Mouse (Mus musculus): ENCODE data around the gene Gm49486.

Gene Gm49486

DNA sequence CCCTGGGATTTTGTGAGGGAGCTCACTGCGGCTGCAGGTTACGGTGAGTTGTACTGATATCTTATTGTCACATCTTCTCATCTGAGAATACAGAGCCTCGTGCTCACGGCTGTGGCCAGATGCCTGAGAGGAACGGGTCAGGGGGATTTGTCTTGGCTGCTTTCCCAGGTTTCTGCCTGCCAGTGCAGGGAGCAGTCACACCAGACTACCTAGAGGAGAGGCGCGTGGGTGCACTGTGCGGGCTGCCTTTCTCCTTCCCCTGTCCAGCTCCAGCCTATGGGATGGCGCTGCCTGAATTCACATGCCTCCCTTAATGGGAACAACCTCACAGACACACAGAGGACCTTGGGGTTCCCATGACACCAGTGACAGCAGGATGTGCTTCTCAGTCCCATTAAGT lies 6.1 kb downstream of the Gm49486 start:
- no peak for DNase-seq

DNA sequence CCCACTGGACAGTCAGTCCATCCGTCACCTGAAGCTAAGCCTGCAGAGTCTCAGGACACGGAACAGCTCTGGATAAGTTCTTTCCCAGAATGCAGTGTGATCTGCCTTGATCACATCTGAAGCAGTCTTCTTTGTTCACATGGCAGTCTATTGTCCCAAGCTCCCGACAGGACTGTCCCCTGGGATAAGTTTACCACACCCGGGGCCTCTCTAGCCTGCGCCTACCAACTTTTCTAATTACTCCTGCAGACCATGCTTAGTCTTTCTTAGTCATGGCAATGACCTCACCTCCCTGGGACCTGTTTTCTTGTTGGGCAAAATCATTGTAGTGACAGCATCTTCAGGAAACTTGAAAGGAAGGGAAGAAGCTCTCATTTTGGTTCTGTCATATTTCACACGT lies 8.8 kb downstream of the Gm49486 start:
- DNase-seq: no peak

DNA sequence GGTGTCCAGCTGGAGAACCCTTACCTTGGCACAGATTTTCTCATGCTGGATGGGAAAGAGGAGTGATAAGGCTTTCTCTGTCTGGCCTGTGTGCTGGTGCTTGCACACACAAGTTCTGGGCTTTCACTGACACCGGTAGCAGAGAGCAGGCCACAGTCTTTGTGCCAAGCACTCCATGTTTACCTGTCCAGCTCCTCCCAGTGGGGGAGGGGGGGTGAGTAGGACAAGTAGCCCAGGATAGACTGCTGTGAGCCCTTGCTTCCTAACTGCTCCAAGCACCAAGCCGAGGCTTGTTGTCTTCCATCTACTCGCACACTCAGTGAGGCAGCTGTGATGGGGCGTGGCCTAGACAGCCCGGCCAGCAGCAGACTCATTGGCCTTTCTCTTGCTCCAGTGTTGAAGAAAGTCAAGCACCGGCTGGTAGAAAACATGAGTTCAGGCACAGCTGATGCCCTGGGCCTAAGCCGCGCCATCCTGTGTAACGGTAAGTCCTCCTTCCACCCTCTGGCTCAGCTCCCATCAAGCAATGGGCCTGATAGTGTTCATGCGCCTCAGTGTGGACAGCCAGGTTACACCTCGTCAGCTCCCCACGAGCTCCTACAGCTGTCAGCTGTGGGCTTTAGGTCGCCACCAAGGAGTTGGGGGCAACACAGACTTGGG lies 13.5 kb downstream of the Gm49486 start:
- no peak for DNase-seq

DNA sequence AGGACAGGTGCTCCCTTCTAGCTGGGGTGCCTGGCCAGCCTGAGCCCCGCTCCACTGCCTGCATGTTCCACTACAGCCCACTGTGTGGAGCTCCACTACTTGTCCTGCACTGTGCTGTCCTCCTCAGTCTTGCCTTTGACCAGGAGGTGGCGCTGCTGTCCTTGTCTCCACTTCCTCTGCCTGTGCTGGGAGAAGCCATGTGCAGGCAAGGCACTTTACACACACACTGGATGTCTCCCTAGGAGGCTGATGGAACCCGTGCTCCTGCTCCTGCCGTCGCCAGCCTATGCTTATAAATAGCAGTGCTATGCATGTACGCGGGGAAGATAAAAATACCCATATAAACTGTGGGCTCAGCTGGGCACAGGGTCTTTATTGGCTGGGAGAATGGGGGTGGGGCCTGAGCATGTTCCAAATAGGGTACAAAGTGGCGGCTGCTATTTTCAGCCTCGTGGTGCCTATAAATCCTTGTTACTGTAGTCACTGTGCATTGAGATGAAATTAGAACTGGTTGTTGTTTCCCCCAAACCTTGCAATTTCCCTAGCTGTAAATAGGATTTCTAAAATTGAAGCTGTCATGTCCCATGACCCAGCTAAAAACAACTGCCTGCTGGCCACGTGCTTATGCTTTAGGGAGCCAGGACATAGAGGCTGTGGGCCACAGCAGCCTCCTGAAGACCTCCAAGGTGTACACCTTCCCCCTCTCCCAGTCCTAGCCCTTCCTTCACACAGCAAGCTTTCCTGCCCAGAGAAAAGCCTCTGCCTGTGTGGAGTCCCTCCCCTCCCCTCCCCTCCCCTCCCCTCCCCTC lies 14.2 kb downstream of the Gm49486 start:
- DNase-seq: peak; percentile 97

DNA sequence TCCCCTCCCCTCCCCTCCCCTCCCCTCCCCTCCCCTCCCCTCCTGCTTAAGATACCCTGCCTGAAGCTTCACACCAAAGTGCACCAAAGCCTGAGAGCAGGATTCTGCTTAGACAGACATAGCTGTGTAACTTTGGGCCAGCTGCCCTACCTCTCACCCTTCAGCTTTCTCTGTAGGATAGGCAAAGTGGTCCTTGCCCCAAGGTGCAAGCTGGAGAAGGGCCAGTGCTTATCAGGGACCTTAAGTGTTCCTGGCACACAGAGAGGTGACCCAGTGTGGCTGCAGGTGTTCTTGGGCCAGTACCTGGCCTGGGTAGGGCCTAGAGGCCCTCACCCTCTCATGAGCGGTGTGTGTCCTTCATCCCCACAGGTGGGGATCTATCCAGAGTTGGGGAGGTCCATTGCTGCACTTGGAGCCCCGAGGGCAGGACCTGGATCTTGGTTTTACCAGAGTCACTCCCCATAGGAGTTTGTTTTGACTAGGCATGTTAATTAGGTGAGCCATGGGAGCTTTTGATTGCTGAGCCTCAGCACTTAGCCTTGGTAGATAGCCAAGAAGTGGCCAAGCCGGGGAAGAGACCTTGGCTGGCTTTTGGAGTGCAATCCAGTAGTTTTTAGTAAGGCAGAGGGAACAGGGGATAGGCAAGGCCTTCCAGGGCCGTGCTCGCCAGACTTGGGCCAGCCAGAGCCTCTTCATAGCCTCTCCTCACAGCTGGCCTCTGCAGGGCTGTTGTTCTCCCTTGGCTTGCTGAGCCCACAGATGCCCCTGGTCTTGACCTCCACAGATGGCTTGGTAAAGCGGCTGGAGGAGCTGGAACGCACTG lies 15.1 kb downstream of the Gm49486 start:
- DNase-seq: no peak

DNA sequence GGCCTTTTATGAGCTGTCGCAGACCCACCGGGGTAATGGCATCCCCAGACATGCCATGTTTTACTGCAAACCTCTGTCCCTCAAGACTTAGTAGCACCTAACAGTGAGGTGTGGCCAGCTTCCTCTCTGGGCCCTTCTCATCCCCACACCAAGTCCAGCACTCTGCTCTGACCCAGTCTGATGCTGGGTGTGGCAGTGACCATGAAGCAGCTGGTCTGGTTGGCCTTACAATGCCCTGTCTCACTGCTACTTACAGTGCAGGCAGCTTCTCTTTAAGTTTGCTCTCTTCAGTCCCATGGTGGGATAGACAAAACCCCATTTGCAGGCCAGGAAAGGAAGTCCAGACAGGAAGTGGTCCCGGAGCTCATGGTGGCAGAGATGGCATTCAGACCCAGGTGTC lies 16.1 kb downstream of the Gm49486 start:
- no peak for DNase-seq

DNA sequence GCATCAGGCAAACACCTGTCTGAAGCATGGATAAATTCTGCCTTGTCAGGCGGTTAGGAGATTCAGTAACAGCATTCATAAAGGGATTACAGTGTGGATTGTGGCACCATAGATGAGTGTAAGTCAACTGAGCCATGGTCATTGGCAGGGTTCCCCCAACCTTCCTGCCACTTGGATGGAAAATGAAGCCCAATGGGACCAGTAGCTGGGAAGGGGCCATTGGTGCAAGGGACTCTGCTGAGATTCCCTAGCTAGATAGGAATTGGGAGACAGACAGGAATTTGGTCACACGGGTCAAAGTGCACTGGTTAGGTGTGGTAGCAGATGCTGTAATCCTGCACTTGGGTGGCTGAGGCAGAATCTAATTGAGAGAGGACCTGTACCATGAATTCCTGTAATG lies 21.0 kb downstream of the Gm49486 start:
- DNase-seq: no peak

DNA sequence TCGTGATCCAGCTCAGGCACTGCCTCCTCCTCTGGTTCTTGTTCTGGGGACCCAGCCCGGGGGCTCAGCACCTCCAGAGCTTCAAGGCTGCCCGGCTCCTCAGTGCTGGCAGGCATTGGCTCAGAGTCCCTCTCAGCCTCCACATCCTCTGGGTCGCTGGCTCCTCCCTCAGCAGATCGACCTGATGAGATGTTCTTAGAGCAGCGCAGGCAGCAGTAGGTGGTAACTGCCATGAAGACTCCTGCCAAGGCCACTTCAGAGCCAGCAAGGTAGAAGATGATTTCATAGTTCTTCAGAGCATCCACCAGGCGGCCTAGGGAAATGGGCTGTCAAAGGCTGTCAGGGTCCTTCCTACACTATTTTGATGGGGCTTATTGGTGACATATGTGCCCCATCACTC lies 22.0 kb downstream of the Gm49486 start:
- DNase-seq: no peak

DNA sequence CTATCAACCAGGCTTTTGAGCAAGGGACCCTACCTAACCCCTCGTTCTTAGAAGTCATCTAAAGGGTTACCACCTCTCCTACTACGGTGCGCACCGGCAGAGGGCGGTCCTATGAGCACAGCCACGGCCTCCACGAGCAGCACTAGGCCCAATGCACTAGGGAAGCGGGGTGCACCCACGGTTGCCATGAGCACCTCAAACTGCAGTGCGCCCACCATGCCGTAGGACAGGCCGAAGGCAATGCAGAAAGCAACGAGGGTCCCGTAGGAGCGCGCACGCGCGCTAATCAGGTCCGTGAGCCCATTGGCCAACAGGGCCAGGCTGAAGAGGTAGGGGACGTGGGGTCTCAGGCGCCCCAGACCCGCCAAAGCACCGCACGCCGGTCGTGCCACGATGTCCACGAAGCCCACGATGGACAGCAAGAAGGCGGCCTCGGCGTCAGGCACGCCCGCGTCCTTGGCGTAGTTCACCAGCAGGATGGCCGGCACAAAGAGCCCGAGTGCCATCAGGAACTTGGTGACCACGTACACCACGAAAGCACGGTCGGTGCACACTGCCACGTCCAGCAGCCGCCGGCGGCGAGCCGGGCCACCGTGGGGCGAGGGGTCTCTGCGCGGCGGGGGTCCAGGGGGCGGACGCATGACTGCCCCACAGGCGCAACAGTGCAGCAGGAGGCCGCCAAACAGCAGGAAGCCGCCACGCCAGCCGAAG lies 22.7 kb downstream of the Gm49486 start:
- peak; percentile 43 for DNase-seq

DNA sequence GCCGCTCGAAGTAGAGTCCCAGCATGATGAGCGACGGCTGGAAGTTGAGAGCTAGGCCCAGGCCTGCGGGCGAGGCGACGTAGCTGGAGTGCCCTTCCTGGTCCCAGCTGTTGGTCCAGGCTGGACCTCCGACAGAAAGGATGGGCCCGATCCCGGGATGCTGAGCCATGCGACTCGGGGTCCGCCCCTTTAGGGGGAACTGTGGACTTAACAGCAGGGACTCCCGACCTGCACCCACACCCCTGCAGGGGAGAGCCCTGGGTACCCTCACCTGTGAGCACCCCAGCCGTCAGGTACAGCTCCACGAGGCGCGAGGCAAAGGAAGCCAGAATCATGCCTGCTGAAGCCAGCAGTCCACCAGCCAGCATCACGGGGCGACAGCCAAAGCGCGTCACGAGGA lies 23.4 kb downstream of the Gm49486 start:
- no peak for DNase-seq

DNA sequence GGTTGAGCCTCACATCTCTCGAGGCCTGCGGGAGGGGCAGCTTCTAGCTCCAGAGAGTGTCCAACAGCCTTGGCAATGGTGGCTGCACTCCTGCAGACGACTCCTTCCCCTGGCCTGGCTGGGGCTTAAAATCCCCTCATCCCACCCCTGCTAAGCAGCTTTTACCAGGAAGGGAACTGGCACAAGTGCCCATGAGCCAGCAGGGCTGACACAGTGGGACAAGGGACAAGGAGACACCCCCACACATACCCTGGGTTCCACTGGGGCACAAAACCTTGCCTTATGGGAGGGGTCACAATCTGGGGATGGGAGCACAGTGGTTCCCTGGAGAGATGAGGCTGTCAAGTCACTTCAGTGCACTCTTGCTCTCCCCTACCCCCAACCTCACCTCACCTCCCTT lies 25.5 kb downstream of the Gm49486 start, which contains the start of gene Slc16a8:
Gene Slc16a8, minus strand, starts transcription at position 101 of the 400 bp plus-strand sequence.
- DNase-seq: no peak

DNA sequence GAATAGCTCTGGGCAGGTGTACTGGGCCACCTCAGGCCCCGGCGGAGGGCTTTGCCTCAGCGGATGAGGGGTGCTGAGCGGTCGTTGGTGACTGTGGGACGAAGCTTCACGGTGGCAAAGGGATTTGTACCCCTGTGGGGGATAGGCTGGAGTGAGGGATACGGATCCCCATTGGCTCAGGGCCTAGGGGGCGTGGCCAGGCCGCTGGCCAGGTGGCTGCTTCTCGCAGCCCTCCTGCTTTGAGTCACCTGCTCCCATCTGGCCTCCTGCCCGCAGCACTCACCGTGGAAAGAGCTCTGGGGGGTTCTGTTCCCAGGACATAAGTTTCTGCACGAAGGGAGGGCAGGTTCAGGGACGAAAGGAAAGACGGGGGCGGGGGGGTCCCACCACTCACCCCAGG lies 29.3 kb downstream of the Gm49486 start:
- peak; percentile 85 for DNase-seq

DNA sequence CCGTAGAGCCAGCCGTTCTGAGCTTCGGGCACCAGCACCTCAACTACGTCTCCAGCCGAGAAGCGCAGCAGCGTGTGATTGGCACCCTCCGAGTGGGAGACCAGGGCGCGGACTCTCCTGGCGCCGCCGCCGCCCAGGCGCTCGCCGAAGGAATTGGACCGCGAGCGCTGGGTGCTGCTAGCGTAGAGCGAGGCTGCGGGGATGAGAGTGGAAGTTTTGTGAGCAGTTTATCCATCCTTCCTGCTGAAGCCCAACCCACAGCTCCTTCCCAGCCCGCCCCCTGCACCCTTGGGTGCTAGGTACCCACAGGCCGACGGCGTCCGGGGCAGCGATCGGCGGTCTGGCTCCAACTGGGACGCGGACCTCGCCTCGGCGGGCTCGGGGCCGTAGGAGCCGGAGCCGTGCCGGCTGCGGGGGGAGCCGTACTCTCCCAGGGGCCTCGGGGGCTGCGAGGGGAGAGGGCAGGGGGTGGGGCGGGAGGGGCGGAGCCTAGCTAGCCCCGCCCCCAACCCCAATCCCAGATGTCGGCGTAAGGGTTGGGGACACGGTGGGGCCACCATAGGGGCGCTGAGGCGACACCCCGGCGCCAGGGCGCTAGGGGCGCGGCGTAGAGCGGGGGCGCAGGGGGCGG lies 32.0 kb downstream of the Gm49486 start:
- peak; percentile 67 for DNase-seq

DNA sequence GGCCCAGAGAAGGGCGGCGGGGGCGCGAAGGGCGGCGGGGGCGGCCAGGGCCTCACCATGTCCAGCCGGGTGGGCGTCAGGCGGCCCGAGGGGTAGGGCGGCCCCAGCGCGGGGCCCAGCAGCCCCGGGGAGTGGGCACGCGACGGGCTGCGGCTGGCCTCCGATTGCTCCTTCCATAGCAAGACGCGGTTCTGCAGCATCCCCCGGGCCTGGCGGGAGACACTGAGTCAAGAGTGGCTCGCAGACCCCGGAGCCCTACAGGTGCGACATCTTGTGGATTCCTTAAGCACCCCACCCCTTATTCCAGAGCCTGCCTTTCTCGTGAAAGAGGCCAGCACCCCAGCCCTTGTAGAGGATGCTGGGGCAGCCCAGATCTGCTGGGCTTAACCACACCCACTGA lies 32.6 kb downstream of the Gm49486 start:
- peak; percentile 39 for DNase-seq

DNA sequence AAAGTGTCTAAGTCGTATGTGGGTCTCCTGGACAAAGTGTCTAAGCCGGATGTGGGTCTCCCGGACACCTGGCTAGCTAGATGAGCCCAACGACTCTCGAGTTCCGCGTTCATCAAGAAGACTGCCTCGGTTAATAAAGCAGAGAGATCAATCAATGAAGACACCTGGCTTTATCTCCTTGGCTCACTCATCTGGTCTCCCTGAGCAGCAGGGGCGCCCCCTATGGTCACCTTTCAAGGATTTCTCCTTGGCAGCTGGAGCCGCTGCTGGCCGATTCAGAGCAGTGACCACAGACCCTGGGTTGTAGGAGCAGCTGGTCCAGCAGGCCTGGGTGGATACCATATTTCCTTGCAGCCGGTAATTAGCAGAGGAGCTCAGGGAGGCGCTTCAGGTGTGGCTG lies 33.2 kb downstream of the Gm49486 start:
- peak; percentile 63 for DNase-seq

DNA sequence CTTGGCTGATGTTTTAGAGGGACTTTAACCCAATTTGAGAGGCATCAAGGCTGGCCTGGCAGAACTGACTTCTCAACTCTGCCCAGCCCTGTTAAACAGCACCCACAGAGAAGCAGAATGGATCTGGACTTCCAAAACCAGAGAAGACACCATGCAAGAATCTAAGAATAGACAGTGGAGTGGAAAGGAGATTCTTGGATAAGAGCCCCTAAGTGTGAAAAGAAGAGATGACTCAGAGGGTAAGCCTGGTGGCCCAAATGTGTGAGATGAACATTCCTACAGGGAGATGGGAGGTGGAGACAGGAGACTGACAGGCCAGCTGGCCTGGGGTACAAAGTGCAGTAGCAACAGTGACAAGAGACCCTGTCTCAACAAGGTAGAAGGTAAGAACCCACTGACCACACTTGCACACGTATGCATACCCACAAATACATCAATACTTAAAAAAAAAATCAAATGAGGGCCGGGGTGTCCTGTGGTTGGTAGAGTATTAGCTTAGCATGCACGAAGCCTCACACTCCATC lies 33.7 kb downstream of the Gm49486 start:
- DNase-seq: no peak

DNA sequence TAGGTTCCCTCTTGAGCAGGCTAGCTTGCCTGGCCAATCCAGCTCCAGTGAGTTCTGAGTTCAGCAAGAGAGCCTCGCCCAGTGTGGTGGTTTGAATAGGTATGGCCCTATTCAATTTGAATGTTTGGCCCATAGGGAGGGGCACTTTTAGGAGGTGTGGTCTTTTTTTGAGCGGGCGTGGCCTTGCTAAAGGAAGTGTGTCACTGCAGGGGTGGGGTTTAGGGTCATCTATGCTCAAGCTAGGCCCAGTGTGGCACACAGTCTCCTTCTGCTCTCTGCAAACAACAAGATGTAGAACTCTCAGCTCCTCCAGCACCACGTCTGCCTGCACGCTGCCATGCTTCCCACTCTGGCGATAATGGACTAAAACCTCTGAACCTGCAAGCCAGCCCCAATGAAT lies 34.5 kb downstream of the Gm49486 start:
- no peak for DNase-seq

DNA sequence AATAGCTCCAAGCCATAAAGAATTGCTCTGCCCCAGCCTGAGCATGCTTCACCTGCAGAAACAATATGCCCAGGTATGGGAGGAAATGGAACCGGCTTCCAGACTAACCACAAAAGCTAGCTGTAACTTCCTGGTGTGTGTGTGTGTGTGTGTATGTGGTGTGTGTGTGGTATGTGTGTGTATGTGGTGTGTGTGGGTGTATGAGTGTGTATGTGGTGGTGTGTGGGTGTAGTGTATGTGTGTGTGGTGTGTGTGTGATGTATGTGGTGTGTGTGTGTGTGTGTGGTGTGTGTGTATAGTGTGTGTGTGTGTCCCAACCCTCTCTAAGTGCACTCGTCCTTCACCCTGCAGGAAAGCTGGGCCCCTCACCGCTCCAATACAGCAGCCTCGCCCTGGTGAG lies 36.2 kb downstream of the Gm49486 start:
- no peak for DNase-seq

DNA sequence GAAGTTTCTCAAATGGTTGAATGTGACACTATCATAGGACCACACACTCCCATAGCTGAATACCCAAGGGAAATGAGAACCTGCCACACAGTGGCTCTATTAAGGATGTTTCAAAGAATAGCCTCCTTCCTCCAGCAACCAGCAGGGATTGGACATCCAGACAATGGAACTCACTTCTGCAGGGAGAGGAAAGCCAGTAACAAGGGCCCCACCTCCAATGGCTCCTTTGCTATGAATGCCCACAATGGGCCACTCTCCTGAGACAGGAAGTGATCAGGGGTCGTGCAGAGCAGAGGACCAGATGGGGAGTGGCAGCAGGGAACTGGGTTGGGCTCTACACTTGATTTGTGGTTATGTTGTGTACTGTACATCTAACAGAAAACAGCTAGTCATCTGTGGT lies 39.3 kb downstream of the Gm49486 start:
- DNase-seq: no peak

DNA sequence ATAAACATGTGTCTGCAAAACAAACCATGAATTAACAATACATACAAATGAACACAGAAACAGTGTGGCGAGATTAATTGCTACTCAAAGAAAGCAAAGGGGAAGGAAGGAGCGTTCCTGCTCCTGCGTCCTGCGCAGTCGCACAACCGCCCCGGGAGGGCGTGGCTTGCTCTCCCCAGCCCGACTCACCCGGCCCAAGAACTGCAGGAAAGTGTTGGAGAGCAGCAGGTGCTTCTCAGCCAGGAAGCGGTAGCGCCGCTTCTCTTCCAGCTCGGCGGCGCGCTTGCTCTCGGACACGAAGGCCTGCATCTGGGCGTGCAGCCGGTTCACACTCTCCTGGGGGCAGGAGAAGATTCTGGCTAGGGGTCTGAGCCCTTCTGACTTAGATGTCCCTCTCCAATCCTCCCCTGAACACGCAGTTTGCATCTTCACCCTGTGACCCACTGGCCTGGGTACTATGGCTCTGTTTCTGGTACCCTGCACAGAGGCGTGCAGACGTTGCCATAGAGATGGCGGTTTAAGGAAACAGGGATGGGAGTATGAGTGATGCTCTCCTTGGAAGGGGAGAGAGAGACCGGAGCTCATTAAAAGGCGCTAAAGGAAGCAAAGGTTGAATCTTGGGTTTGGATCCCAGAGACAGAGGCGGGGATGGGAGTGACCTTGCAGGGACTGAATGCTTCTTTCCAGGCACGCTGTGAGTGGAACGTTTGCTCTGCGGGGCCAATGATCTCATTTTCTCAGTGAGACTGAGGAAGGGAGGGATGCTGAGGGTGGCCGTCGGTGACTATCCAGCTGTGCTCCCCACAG lies 41.3 kb downstream of the Gm49486 start:
- DNase-seq: peak; percentile 82

DNA sequence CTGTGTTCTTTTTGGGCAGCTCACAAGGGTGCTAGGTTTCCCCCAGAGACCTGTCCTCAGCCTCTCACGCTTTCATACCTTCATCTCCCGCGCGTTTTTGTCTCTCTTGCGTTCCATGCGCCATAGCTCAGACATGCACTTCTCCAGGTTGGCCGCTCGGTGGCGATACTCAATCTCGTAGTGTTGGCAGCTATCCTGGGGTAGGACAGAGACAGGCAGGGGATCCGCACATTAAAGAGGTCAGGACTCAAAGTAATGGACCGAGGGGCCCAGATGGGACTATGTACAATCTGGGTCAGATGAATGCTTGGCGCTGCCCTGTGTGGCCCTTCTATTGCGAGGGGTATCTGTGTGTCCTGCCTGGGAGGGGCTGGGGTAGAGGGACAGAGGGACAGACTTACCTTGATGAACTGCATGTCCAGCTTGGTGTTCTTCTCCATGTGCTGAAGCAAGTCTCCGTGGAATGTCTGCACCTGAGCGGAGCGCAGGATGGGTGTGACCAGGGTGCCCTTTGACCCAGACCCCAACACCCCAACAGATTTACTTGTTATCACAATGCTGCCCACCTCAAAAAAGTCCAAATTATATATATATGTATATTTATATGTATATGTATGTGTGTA lies 42.0 kb downstream of the Gm49486 start:
- peak; percentile 54 for DNase-seq
